Mouse (Mus musculus) regulatory T cell (primary cell): ENCODE measurements around the gene Gm3839.
"Not testable (repeated sequence)": the region's sequence is repeated elsewhere in the genome, so short reads cannot be mapped to it uniquely, and the experiment has no call there.

Source experiments
- in situ Hi-C: fragments of 300-600 bp; cut with MboI, MseI; formaldehyde crosslinking; loops from one replicate; pipeline ENCODE4 v1.15.1; 2025; ENCODE audit warnings: high pct_unique_total_duplicates

Gene Gm3839

GRCm38 (mm10) chr14:11356626-11357025, at the start of gene Gm3839:
Gene Gm3839, minus strand, starts transcription at chr14:11356726.
- in situ Hi-C loops: not testable (repeated sequence)

- in situ Hi-C loops: no loop called here
Measured at GRCm38 (mm10) chr14:11405661-11406060, 49.1 kb upstream of the Gm3839 start.

GRCm38 (mm10) chr14:11377846-11378245, 21.3 kb upstream of the Gm3839 start:
- in situ Hi-C loops: no loop called here

- in situ Hi-C loops: no loop called here
Measured at GRCm38 (mm10) chr14:11375225-11375624, 18.7 kb upstream of the Gm3839 start.

GRCm38 (mm10) chr14:11346086-11346485, 10.4 kb downstream of the Gm3839 start:
- in situ Hi-C loops: no loop called here

GRCm38 (mm10) chr14:11329993-11330392, 26.5 kb downstream of the Gm3839 start:
- in situ Hi-C loops: no loop called here

- in situ Hi-C loops: loop anchor here (25.0 kb wide), 1 partner anchor 1920 kb away; no protein-coding TSS in a partner anchor
Measured at GRCm38 (mm10) chr14:11307079-11307478, 49.4 kb downstream of the Gm3839 start.

- in situ Hi-C loops: not testable (repeated sequence)
Measured at GRCm38 (mm10) chr14:11287956-11288355, 68.6 kb downstream of the Gm3839 start.

- in situ Hi-C loops: no loop called here
Measured at GRCm38 (mm10) chr14:11257161-11257705, 99.3 kb downstream of the Gm3839 start.

GRCm38 (mm10) chr14:11248053-11248452, 108.5 kb downstream of the Gm3839 start:
- in situ Hi-C loops: no loop called here

GRCm38 (mm10) chr14:11244546-11244945, 112.0 kb downstream of the Gm3839 start:
- in situ Hi-C loops: no loop called here

- in situ Hi-C loops: no loop called here
Measured at GRCm38 (mm10) chr14:11232086-11232485, 124.4 kb downstream of the Gm3839 start.
